Mouse (Mus musculus) heart, adult 2 months (tissue): ENCODE results near the gene Mlycd.

Source experiments
- EP300 ChIP-seq: fragments of 200-500 bp; IDR thresholded peaks from 2 replicates; pipeline ENCODE4 v1.6.1; 2011; ENCODE audit warnings: low read depth, low read length, control low read depth; ENCODE audit not compliant: insufficient read depth
- POLR2A ChIP-seq: fragments of 200-500 bp; IDR thresholded peaks from 2 replicates; pipeline ENCODE4 v1.6.1; 2011; ENCODE audit warnings: mild to moderate bottlenecking, low read depth, low read length, control low read depth; ENCODE audit not compliant: insufficient read depth

- TF ChIP-seq EP300 (no peak), POLR2A (no peak)
Observed at GRCm38 (mm10) chr8:119345683-119346075, 49.0 kb upstream of the Mlycd start.
